18 mouse cellular contexts compared by ENCODE assay signal in genomic region chrX:78552704-78553103, GRCm38 (mm10). TPM values are rescaled to one million over a fixed set of nuclear protein-coding genes. Genes with fewer than 3 reads are reported as not detected.
A peak's percentile ranks its signal among the peaks of the same experiment; 100 is the strongest.
DNase-seq lines count a peak whose midpoint lies in the region; ATAC-seq and TF ChIP-seq lines count a peak whose summit lies in the region.
"Had no signal": no experiment of that assay in that cellular context is flagged by ENCODE, and none has a peak within 500 bp of the region (broad histone marks: within the 10 kb centered on the region; RNA-seq: fewer than 3 reads in every experiment).

No protein-coding gene starts in this region.

- H3K79me2 ChIP-seq in MEL (ENCODE audit: control insufficient read depth, insufficient read depth, low read length, poor library complexity): no peaks in the 10 kb centered on the region; the same call in 1 of the 2 replicates

- H3K4me3 ChIP-seq in MEL (ENCODE audit: control insufficient read depth in 1 of 2, insufficient read depth in 1 of 2, low read depth in 2 of 2, low read length in 2 of 2): no peak overlapping the region
- H3K4me3 ChIP-seq in liver, embryonic 14.5 days (ENCODE audit: insufficient read depth in 1 of 2, low read depth in 2 of 2, low read length in 2 of 2): no peak overlapping the region
- H3K4me3 ChIP-seq in forebrain, embryonic 13.5 days: no peak overlapping the region
- H3K4me3 ChIP-seq: embryonic facial prominence, embryonic 15.5 days; forebrain, embryonic 12.5 days; heart, embryonic 12.5 days; hindbrain, embryonic 15.5 days had no signal

- peaks cover 9 to 17% of the 10 kb centered on the region in 2 experiments for H3K4me1 ChIP-seq in MEL (ENCODE audit: control insufficient read depth in 1 of 2, insufficient read depth in 2 of 2, low read length in 2 of 2)
- peaks cover 3 to 5% of the 10 kb centered on the region in 2 experiments; a peak in 1 of 4 replicates for H3K4me1 ChIP-seq in liver, embryonic 14.5 days (replicated peaks; ENCODE audit: control insufficient read depth in 2 of 2, insufficient read depth in 2 of 2, low read length in 1 of 2)
- no peaks in the 10 kb centered on the region for H3K4me1 ChIP-seq in forebrain, embryonic 13.5 days
- H3K4me1 ChIP-seq: embryonic facial prominence, embryonic 15.5 days; forebrain, embryonic 12.5 days; heart, embryonic 12.5 days; hindbrain, embryonic 15.5 days had no signal

- no peaks in the 10 kb centered on the region for H3K27me3 ChIP-seq in MEL (ENCODE audit: control insufficient read depth in 1 of 2, insufficient read depth in 2 of 2, low read length in 2 of 2)
- no peaks in the 10 kb centered on the region for H3K27me3 ChIP-seq in liver, embryonic 14.5 days (ENCODE audit: control insufficient read depth, insufficient read depth, low read length)
- H3K27me3 ChIP-seq in forebrain, embryonic 13.5 days: no peaks in the 10 kb centered on the region
- H3K27me3 ChIP-seq: embryonic facial prominence, embryonic 15.5 days; forebrain, embryonic 12.5 days; heart, embryonic 12.5 days; hindbrain, embryonic 15.5 days had no signal

- no peak for TF ChIP-seq RAD21 in MEL (IDR thresholded peaks at IDR 0.05; ENCODE audit: low read depth, low read length)

- peak overlapping the region; percentile 73 for H3K27ac ChIP-seq in MEL (ENCODE audit: control insufficient read depth, low read depth, low read length)
- no peak overlapping the region for H3K27ac ChIP-seq in liver, embryonic 14.5 days
- no peak overlapping the region for H3K27ac ChIP-seq in forebrain, embryonic 13.5 days
- H3K27ac ChIP-seq: embryonic facial prominence, embryonic 15.5 days; forebrain, embryonic 12.5 days; hindbrain, embryonic 15.5 days had no signal

- peak; percentile 74 to 80 for TF ChIP-seq EP300 in MEL (IDR thresholded peaks at IDR 0.05; ENCODE audit: low read depth in 1 of 2, low read length in 2 of 2)
- 0 out of 2 replicates have a peak, but pooled peaks have one; percentile 4 for TF ChIP-seq EP300 in liver, embryonic 14.5 days (IDR thresholded peaks at IDR 0.05; ENCODE audit: low read depth)

- H3K9ac ChIP-seq in MEL (ENCODE audit: control insufficient read depth, low read depth, low read length, poor library complexity, severe bottlenecking): no peak overlapping the region
- no peak overlapping the region for H3K9ac ChIP-seq in liver, embryonic 14.5 days (replicated peaks)
- no peak overlapping the region for H3K9ac ChIP-seq in forebrain, embryonic 13.5 days
- H3K9ac ChIP-seq: embryonic facial prominence, embryonic 15.5 days; forebrain, embryonic 12.5 days; forebrain, postnatal 0 days; heart, embryonic 12.5 days; hindbrain, embryonic 15.5 days had no signal

- DNase-seq in MEL (ENCODE audit: low read depth, low spot score): peak; percentile 77
- DNase-seq in Muller cell, postnatal 12 days (ENCODE audit: inconsistent ontology term): peak; percentile 1
- DNase-seq in liver, embryonic 14.5 days (ENCODE audit: low read depth in 3 of 3, low spot score in 3 of 3): peak in 1 of 3 experiments; percentile 2
- DNase-seq: adrenal gland, postnatal 25 days; cerebellum, adult 2 months; cerebellum, postnatal 14 days; embryo, embryonic 11 days; forebrain, postnatal 0 days; gastrocnemius, postnatal 14 days had no signal

- ATAC-seq in liver, embryonic 14.5 days (ENCODE audit: insufficient read depth): peak; percentile 57; the same call in 1 of the 2 replicates
- peak; percentile 96 for ATAC-seq in megakaryocyte-erythroid progenitor cell, adult 5-6 weeks (replicated peaks; ENCODE audit: low FRiP score, low TSS enrichment, poor library complexity, severe bottlenecking)
- no peak for ATAC-seq in forebrain, embryonic 13.5 days
- no peak for ATAC-seq in CD4-positive, CD25-positive, alpha-beta regulatory T cell, adult 4 months
- ATAC-seq: activated CD4-positive, CD25-positive, alpha-beta regulatory T cell, adult 4 months; forebrain, postnatal 0 days; Patski had no signal

- H3K9me3 ChIP-seq in MEL (replicated peaks; ENCODE audit: insufficient read depth, low read length): no peaks in the 10 kb centered on the region
- no peaks in the 10 kb centered on the region for H3K9me3 ChIP-seq in liver, embryonic 14.5 days (ENCODE audit: control insufficient read depth, low read length)
- H3K9me3 ChIP-seq in forebrain, embryonic 13.5 days (replicated peaks): no peaks in the 10 kb centered on the region
- H3K9me3 ChIP-seq: embryonic facial prominence, embryonic 15.5 days; forebrain, embryonic 12.5 days; heart, embryonic 12.5 days; hindbrain, embryonic 15.5 days had no signal

- H3K36me3 ChIP-seq in MEL (ENCODE audit: control insufficient read depth in 1 of 2, insufficient read depth in 2 of 2, low read length in 2 of 2): peaks cover 0 to 51% of the 10 kb centered on the region in 2 experiments; a peak in 2 of 4 replicates
- H3K36me3 ChIP-seq in liver, embryonic 14.5 days (replicated peaks; ENCODE audit: control insufficient read depth, insufficient read depth, low read depth): no peaks in the 10 kb centered on the region
- no peaks in the 10 kb centered on the region for H3K36me3 ChIP-seq in forebrain, embryonic 13.5 days (ENCODE audit: poor library complexity, severe bottlenecking)
- H3K36me3 ChIP-seq: embryonic facial prominence, embryonic 15.5 days; forebrain, embryonic 12.5 days; heart, embryonic 12.5 days; hindbrain, embryonic 15.5 days had no signal

- no peak for TF ChIP-seq POLR2A in MEL (IDR thresholded peaks at IDR 0.05; ENCODE audit: control insufficient read depth in 1 of 2, insufficient read depth in 1 of 2, low read depth in 1 of 2, low read length in 2 of 2, poor library complexity in 1 of 2)

- TF ChIP-seq CTCF in MEL (IDR thresholded peaks at IDR 0.05 in 2 of 3, conservative IDR thresholded peaks at IDR 0.05 in 1 of 3; ENCODE audit: control insufficient read depth in 1 of 3, insufficient read depth in 1 of 3, low read depth in 2 of 3, low read length in 3 of 3, poor library complexity in 1 of 3, severe bottlenecking in 1 of 3): no peak
- TF ChIP-seq CTCF in liver, embryonic 14.5 days (IDR thresholded peaks at IDR 0.05; ENCODE audit: low read depth): no peak

- no peak overlapping the region for H3K4me2 ChIP-seq in liver, embryonic 14.5 days (ENCODE audit: low read depth)
- H3K4me2 ChIP-seq in forebrain, embryonic 13.5 days: no peak overlapping the region
- H3K4me2 ChIP-seq: embryonic facial prominence, embryonic 15.5 days; forebrain, embryonic 12.5 days; heart, embryonic 12.5 days; hindbrain, embryonic 15.5 days had no signal

- 44% methylated on average over 1 of the region's 1 CpGs for WGBS in liver, embryonic 14.5 days (ENCODE audit: insufficient replicate concordance)
- WGBS in forebrain, embryonic 13.5 days: 50% methylated on average over 1 of the region's 1 CpGs

TF ChIP-seq in MEL, 35 proteins besides CTCF, POLR2A, EP300 and RAD21:
- TF ChIP-seq USF1 (IDR thresholded peaks at IDR 0.05; ENCODE audit: low read depth, low read length): no peak
- no peak for TF ChIP-seq MXI1 (IDR thresholded peaks at IDR 0.05; ENCODE audit: low read depth, low read length)
- no peak for TF ChIP-seq ZC3H11A (IDR thresholded peaks at IDR 0.05; ENCODE audit: low read depth, low read length)
- no peak for TF ChIP-seq UBTF (IDR thresholded peaks at IDR 0.05; ENCODE audit: borderline replicate concordance, insufficient read depth, low read depth, low read length)
- no peak for TF ChIP-seq MAFK (IDR thresholded peaks at IDR 0.05; ENCODE audit: borderline replicate concordance, low read depth, low read length)
- TF ChIP-seq SIN3A (IDR thresholded peaks at IDR 0.05; ENCODE audit: low read length): peak; percentile 37; the same call in 1 of the 2 replicates
- no peak for TF ChIP-seq CHD1 (IDR thresholded peaks at IDR 0.05; ENCODE audit: low read depth, low read length)
- no peak for TF ChIP-seq JUND (IDR thresholded peaks at IDR 0.05; ENCODE audit: low read depth, low read length)
- peak; percentile 73 for TF ChIP-seq TAL1 (IDR thresholded peaks at IDR 0.05; ENCODE audit: low read length)
- TF ChIP-seq TCF12 (IDR thresholded peaks at IDR 0.05; ENCODE audit: low read depth, low read length): peak; percentile 84
- TF ChIP-seq KAT2A (conservative IDR thresholded peaks at IDR 0.05; ENCODE audit: low read depth, low read length): no peak
- TF ChIP-seq SMC3 (IDR thresholded peaks at IDR 0.05; ENCODE audit: low read depth, low read length): no peak
- TF ChIP-seq BHLHE40 (IDR thresholded peaks at IDR 0.05; ENCODE audit: borderline replicate concordance, low read depth, low read length): 0 out of 2 replicates have a peak, but pooled peaks have one; percentile 20
- no peak for TF ChIP-seq ZKSCAN1 (IDR thresholded peaks at IDR 0.05; ENCODE audit: low read depth, low read length)
- TF ChIP-seq GATA1 (IDR thresholded peaks at IDR 0.05; ENCODE audit: low read depth, low read length): peak; percentile 78
- peak; percentile 95 for TF ChIP-seq ETS1 (IDR thresholded peaks at IDR 0.05; ENCODE audit: low read depth, low read length)
- peak; percentile 61 for TF ChIP-seq RCOR1 (IDR thresholded peaks at IDR 0.05; ENCODE audit: low read depth, low read length)
- no peak for TF ChIP-seq TBP (IDR thresholded peaks at IDR 0.05; ENCODE audit: low read depth, low read length)
- no peak for TF ChIP-seq USF2 (IDR thresholded peaks at IDR 0.05; ENCODE audit: borderline replicate concordance in 1 of 2, insufficient read depth in 1 of 2, low read depth in 1 of 2, low read length in 2 of 2)

RNA-seq across cellular contexts. Expression of gene Prrg1, which starts 31.0 kb away (rescaled TPM):
- 2.7 and 4.5 TPM in 2 replicates for total RNA-seq in MEL (2012; rRNA removed)
- 1 to 10 TPM in 1 of 2 experiments, not detected in 1; 3.5 TPM for polyA plus RNA-seq in MEL (2012; ENCODE audit: insufficient read depth in 1 of 2, insufficient read length in 2 of 2, low read depth in 1 of 2, low replicate concordance in 2 of 2, missing spikeins in 1 of 2)
- 1.2 and 1.6 TPM in 2 replicates for polyA plus RNA-seq in liver, embryonic 14.5 days (2012; rRNA removed)
- polyA plus RNA-seq in liver, embryonic 14.5 days (2014; fragmentation: Nextera tagmentation; extraction: Ambion mirVana): 2.0 and 2.1 TPM in 2 replicates
- total RNA-seq in megakaryocyte-erythroid progenitor cell, adult 5-6 weeks (2014; fragmentation: Nextera tagmentation): 8.0 and 13.1 TPM in 2 replicates
- total RNA-seq in megakaryocyte-erythroid progenitor cell, adult 5-6 weeks (2017): 5.6 and 7.5 TPM in 2 replicates
- polyA plus RNA-seq in forebrain, embryonic 13.5 days (2015; fragmentation: Nextera tagmentation; extraction: Ambion mirVana): 5.3 and 5.6 TPM in 2 replicates
- 1 to 10 TPM; 7.5 to 8.6 TPM for polyA plus RNA-seq in CD4-positive, CD25-positive, alpha-beta regulatory T cell, adult 4 months (2017; shearing (Covaris generic))

Comparison
In these comparisons a context has a peak if more than half of its experiments do, and no peak if none do; other contexts are left out.
1. ATAC-seq: peak in liver, embryonic 14.5 days (single experiment) and megakaryocyte-erythroid progenitor cell, adult 5-6 weeks (single experiment); none in forebrain, embryonic 13.5 days (single experiment) and CD4-positive, CD25-positive, alpha-beta regulatory T cell, adult 4 months (single experiment).